Comparison of ENCODE assay signal across 8 mouse cellular contexts in the genomic region with DNA sequence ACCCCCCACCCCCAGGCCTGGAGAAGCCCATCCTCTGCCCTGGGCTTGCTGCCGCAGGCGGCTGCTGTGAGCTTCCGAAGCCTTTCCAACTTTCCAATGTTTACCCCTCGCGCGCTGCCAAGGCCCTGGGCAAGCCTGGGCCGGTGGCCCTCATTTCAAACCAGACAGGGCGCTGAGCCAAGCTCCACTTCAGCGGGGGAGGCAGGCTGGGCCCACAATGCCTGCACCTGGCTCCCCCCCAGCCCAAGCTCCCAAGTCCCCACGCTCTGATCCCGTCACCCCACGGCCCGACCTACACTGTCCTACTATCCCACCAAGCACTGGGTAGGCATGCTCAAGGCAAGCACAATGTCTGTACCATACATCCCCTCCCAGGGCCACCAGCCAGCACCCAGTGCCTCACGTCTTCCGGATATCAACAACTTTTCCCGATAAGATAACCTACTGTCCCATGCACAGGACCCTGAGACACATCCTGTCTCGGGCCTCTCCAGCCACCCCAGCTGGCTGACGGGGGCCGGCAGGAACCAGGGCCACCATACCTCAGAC. TPM values are rescaled to one million over a fixed set of nuclear protein-coding genes. Genes with fewer than 3 reads are reported as not detected.
DNase-seq lines count a peak whose midpoint lies in the region; ATAC-seq and TF ChIP-seq lines count a peak whose summit lies in the region.

No protein-coding gene starts in this region.

- peak; percentile 82 for DNase-seq in 3134 (ENCODE audit: extremely low read depth, insufficient read length, low spot score)
- DNase-seq in heart, postnatal 36 days = peak; percentile 82 to 84
- peak; percentile 79 to 80 for DNase-seq in layer of hippocampus, adult 2 months (ENCODE audit: low spot score in 2 of 2)
- DNase-seq in right cerebral cortex, postnatal 10 days (ENCODE audit: low spot score in 2 of 2) = peak; percentile 90 to 92
- DNase-seq in embryo, embryonic 9.5 days (ENCODE audit: extremely low spot score) = no peak

- H3K36me3 ChIP-seq in forebrain, embryonic 16.5 days (ENCODE audit: control insufficient read depth, insufficient read depth) = no peaks in the 10 kb centered on the region
- no peaks in the 10 kb centered on the region for H3K36me3 ChIP-seq in lung, embryonic 15.5 days

- intact Hi-C loops in heart, postnatal 36 days (cut with DNase I) = loop anchor here (2.0 kb wide), 1 partner anchor 33 kb away; no protein-coding TSS in a partner anchor

- H3K4me2 ChIP-seq in forebrain, embryonic 16.5 days (ENCODE audit: low read length) = peak overlapping the region; percentile 55
- H3K4me2 ChIP-seq in lung, embryonic 15.5 days = peak overlapping the region; percentile 66

- H3K4me3 ChIP-seq in brown adipose tissue, adult 24 weeks (ENCODE audit: insufficient read depth, low read depth, low read length) = peak overlapping the region; percentile 48
- H3K4me3 ChIP-seq in forebrain, embryonic 16.5 days (replicated peaks; ENCODE audit: low read length) = peak overlapping the region; percentile 27
- H3K4me3 ChIP-seq in layer of hippocampus, adult 2 months = peak overlapping the region; percentile 56
- H3K4me3 ChIP-seq in lung, embryonic 15.5 days = peak overlapping the region; percentile 39

- peaks cover 41% of the 10 kb centered on the region for H3K4me1 ChIP-seq in brown adipose tissue, adult 24 weeks (ENCODE audit: control insufficient read depth, insufficient read depth, insufficient read length, low read length)
- H3K4me1 ChIP-seq in forebrain, embryonic 16.5 days (replicated peaks; ENCODE audit: control insufficient read depth, insufficient read depth, low read length) = peaks cover 73% of the 10 kb centered on the region
- peaks cover 87% of the 10 kb centered on the region for H3K4me1 ChIP-seq in lung, embryonic 15.5 days

- no peaks in the 10 kb centered on the region for H3K9me3 ChIP-seq in forebrain, embryonic 16.5 days (ENCODE audit: control insufficient read depth, low read length)
- H3K9me3 ChIP-seq in lung, embryonic 15.5 days = no peaks in the 10 kb centered on the region

- peak overlapping the region; percentile 57 for H3K9ac ChIP-seq in forebrain, embryonic 16.5 days (replicated peaks; ENCODE audit: low read depth, low read length)
- H3K9ac ChIP-seq in lung, embryonic 15.5 days = peak overlapping the region; percentile 45

- no peaks in the 10 kb centered on the region for H3K27me3 ChIP-seq in forebrain, embryonic 16.5 days (replicated peaks; ENCODE audit: control insufficient read depth, insufficient read depth, low read length)
- no peaks in the 10 kb centered on the region for H3K27me3 ChIP-seq in lung, embryonic 15.5 days

- WGBS in forebrain, embryonic 16.5 days = 10% methylated on average over 19 of the region's 19 CpGs
- WGBS in lung, embryonic 15.5 days = 15% methylated on average over 19 of the region's 19 CpGs

- peak overlapping the region; percentile 87 for H3K27ac ChIP-seq in brown adipose tissue, adult 24 weeks (replicated peaks; ENCODE audit: low read depth, low read length)
- H3K27ac ChIP-seq in forebrain, embryonic 16.5 days (ENCODE audit: low read length) = peak overlapping the region; percentile 99
- peak overlapping the region; percentile 96 for H3K27ac ChIP-seq in layer of hippocampus, adult 2 months
- H3K27ac ChIP-seq in lung, embryonic 15.5 days = peak overlapping the region; percentile 99

- ATAC-seq in forebrain, embryonic 16.5 days = peak; percentile 61
- peak; percentile 20 for ATAC-seq in lung, embryonic 15.5 days (ENCODE audit: borderline replicate concordance, extremely low read depth, low FRiP score, low TSS enrichment)

- no peak for TF ChIP-seq CTCF in layer of hippocampus, adult 2 months (conservative IDR thresholded peaks at IDR 0.05)

RNA-seq across cellular contexts. Expression of gene Ncor2, which starts 38.8 kb away (rescaled TPM):
- polyA plus RNA-seq in brown adipose tissue, adult 24 weeks (2012; ENCODE audit: insufficient read depth, insufficient read length, missing spikeins) = 19.5 and 26.5 TPM in 2 replicates
- polyA plus RNA-seq in forebrain, embryonic 16.5 days (2015; fragmentation: Nextera tagmentation; extraction: Ambion mirVana) = 26.5 and 27.1 TPM in 2 replicates
- total RNA-seq in heart, postnatal 36 days (2021) = 10 to 100 TPM; 70.5 to 74.8 TPM
- total RNA-seq in layer of hippocampus, adult 2 months (2021) = 100 to 1,000 TPM; 285 to 307 TPM
- polyA plus RNA-seq in lung, embryonic 15.5 days (2015; fragmentation: Nextera tagmentation; extraction: Ambion mirVana) = 28.7 and 30.5 TPM in 2 replicates
